Mouse (Mus musculus) heart, adult 8-10 months (tissue): Measurements from ENCODE around the gene Rapgef5. TPM values are rescaled to one million over a fixed set of nuclear protein-coding genes. Genes with fewer than 3 reads are reported as not detected.
A peak's percentile ranks its signal among the peaks of the same experiment; 100 is the strongest.

Experiments
- DNase-seq: peaks from one replicate; pipeline ENCODE4 v3.0.0; 2022; ENCODE audit warnings: low spot score
- total RNA-seq, 4 experiments: library from RNA; stranded (reverse); gene quantifications; 2 replicates each; pipeline ENCODE4 v1.2.4; 2022

Rapgef5 gene
- total RNA-seq, 4 experiments from 2014 or later: 27.1 to 39.3 (median 35.8) TPM

- no peak for DNase-seq
Measured at GRCm38 (mm10) chr12:117605966-117606365, 89.7 kb downstream of the Rapgef5 start.

GRCm38 (mm10) chr12:117612715-117613114 is 96.4 kb downstream of the Rapgef5 start:
- no peak for DNase-seq

- no peak for DNase-seq
Measured at GRCm38 (mm10) chr12:117619523-117620023, 103.3 kb downstream of the Rapgef5 start.

- DNase-seq: no peak
Measured at GRCm38 (mm10) chr12:117622972-117623371, 106.7 kb downstream of the Rapgef5 start.

DNA sequence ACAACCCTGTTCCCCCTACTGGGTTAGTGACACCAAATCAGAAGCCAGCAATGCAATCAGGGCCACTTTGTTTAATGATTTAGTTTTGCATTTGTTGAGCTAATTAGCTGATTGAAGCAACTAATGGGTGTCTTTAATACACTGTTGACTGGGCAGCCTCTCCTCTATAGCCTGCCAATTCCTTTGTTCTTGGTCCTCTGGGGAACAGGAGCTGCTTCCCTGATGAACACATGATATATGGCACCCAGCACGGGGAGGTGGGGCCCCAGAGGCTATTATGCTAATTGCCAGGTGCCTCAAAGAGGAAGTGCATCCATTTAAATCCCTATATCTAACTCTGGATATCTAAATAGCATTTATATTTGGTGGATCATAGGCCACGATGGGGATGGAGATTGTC is 111.0 kb downstream of the Rapgef5 start:
- peak; percentile 34 for DNase-seq

- DNase-seq: no peak
Measured at GRCm38 (mm10) chr12:117628321-117629093, 112.2 kb downstream of the Rapgef5 start.

DNA sequence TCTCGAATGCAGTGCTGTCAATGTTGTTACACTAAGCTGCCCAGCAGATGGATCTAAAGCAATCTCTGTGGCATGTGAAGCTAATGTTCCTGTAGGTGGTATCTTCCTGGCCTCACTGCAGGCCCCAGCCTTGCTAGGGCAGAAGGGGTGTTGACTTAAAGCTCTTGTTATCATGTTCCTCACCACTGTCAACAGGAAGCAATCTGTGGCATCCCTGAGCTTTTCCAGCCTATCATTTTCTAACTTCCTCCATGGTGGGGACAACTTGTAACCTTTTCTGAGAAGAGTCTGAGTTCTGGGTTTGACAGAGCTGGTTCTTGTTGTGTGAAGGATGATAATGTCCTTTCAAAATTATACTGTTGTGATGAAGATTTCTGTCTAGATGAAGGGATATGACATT is 115.9 kb downstream of the Rapgef5 start:
- no peak for DNase-seq

- no peak for DNase-seq
Measured at GRCm38 (mm10) chr12:117636139-117636772, 120.0 kb downstream of the Rapgef5 start.

- DNase-seq: no peak
Measured at GRCm38 (mm10) chr12:117636969-117637368, 120.7 kb downstream of the Rapgef5 start.

DNA sequence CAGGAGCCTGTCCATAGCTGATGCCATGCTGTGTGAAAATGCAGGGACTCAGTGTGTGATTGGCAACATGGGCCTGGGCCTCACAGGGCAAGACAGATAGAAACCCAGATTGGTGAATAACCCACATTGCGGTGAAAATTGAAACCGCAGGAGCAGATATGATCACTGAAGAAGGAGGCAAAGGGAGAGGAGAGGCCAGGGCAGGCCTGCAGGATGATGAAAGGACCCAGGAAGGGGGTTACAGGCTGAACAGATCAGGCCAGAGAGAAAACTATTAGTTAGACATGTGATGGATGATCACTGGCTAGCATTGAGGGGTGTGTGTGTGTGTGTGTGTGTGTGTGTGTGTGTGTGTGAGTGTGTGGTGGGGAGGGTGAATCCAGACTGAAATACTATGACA is 122.6 kb downstream of the Rapgef5 start:
- no peak for DNase-seq

GRCm38 (mm10) chr12:117639356-117640121 is 123.3 kb downstream of the Rapgef5 start:
- no peak for DNase-seq

DNA sequence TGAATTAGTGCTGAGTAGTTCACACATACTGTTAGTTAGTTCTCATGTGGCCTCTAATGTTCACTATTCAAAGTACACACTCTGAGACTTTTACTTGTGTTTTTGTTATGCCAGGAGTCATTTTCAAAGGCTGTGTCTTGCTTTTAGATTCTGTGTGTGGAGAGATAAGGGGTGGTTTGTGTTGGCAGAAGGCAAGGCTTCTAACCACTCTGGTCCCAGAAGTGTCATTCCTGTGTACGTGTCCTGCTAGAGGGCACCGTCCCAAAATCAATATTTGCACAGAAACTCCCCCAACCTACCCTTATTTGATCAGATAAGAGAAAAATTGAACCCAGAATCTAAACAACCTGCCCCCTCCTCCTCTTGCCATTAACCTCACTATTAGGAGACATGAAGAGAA is 126.2 kb downstream of the Rapgef5 start:
- no peak for DNase-seq

DNA sequence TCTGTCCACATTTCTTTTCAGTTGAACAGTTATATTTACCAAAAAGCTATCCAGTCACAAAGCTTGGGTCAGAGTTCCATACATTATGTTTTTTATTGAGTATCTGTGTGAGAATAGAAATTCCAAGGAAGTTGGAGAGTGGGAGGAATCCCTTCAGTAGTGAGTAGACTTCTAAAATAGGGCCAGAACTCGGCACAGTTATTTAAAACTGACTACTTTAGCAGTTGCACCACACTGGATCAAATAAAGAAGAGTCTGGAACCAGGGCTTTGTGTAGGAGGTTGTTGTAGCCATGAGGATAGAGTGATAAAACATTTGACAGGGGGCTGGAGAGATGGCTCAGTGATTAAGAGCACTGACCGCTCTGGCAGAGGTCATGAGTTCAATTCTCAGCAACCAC is 129.5 kb downstream of the Rapgef5 start:
- DNase-seq: no peak

- DNase-seq: no peak
Measured at GRCm38 (mm10) chr12:117653920-117654472, 137.7 kb downstream of the Rapgef5 start.

GRCm38 (mm10) chr12:117656935-117657334 is 140.7 kb downstream of the Rapgef5 start:
- no peak for DNase-seq

- DNase-seq: peak; percentile 79
Measured at GRCm38 (mm10) chr12:117657766-117658165, 141.5 kb downstream of the Rapgef5 start.

- no peak for DNase-seq
Measured at GRCm38 (mm10) chr12:117658821-117659220, 142.5 kb downstream of the Rapgef5 start.

DNA sequence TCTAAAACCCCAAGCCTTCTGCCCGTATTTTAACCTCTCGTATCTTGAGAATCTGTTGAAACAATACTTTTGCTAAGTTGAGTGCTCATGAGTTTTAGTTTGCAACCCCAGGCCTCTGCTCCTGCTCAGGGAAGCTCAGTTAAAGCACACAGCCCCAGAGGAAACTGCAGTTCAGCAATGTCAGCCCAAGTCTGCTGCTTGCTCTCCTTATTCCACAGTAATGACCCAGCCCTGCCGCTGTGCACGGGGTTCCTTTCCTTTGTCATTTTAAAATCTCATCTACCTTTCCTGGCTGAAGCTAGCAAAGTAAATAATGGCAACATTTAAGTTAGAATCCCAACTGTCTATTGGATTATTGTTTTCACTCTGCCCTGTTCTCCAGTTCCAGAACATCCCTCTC is 144.1 kb downstream of the Rapgef5 start:
- DNase-seq: no peak

DNA sequence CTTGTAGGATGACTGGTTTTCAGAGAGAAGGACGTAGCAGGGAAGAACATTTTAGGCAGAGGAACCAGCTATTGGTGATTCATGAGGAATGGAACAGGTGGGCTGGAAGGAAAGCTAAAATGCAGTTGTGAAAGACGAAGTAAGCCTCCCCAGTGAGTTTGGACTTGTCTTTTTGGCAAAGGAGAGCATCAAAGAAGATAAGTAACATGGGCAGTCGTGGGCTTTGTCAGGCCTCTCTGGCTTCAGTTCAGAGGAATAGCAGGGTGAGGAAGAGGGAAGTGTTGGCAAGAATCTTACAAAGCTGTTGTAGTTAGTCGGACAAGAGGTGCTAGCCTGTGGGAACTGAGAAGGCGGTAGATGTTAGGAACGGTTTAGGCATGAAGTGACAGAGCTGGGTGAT is 145.6 kb downstream of the Rapgef5 start:
- no peak for DNase-seq

- DNase-seq: peak; percentile 83
Measured at GRCm38 (mm10) chr12:117663637-117664036, 147.4 kb downstream of the Rapgef5 start.

DNA sequence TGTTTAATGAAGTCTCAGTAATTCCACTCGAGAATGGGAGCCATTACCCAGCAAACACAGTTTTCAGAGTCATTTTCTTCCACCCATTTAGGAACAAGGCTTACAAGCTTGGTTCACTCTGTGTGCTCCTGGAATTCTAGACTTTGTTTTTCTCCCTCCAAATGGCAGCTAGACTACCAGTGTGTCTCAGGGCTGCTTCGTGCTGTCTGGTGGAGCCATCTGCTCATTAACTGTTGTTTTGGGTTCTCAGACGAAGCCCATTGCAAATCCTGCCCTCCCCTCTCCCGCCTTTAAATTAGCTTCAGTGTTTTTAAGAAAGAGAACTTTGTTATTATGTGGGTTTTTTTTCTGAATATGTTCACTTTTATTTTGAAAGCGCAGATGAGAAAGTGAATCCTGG is 148.4 kb downstream of the Rapgef5 start:
- DNase-seq: no peak

- no peak for DNase-seq
Measured at GRCm38 (mm10) chr12:117666391-117666790, 150.1 kb downstream of the Rapgef5 start.
